Mouse (Mus musculus): ENCODE data around the gene Ruvbl2.
"Not testable (repeated sequence)": the region's sequence is repeated elsewhere in the genome, so short reads cannot be mapped to it uniquely, and the experiment has no call there.

Gene Ruvbl2

GRCm38 (mm10) chr7:45437521-45438276 is at the start of gene Ruvbl2:
Gene Ruvbl2, minus strand, starts transcription at chr7:45438096.
- DNase-seq (ENCODE audit: extremely low read depth, insufficient read length, low spot score): no peak

- no peak for DNase-seq (ENCODE audit: extremely low read depth, insufficient read length, low spot score)
Observed at GRCm38 (mm10) chr7:45486761-45487415, 49.0 kb upstream of the Ruvbl2 start, which contains the start of gene Gm45808. Gene Gm45808, minus strand, starts transcription at chr7:45486811.

DNA sequence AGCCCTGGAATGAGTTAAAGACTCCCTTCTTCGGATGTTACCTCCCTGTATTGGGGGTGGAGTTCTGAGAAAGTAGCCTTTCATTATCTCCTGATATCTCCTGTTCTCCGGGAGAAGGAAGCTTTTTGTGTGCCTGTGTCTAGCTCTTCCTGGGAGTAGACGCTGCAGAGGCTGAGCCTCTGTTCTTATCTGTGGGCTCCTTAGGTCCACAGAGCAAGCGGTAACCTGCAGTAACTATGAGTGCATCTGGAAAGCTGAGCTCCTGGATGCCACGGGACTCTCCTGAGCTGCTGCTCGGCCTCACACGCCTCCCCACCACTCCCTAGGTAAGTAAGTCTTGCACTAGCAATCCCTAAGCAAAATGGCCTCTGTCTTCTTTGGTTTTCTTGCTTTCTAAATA is 48.3 kb upstream of the Ruvbl2 start:
- DNase-seq (ENCODE audit: extremely low read depth, insufficient read length, low spot score): no peak

DNA sequence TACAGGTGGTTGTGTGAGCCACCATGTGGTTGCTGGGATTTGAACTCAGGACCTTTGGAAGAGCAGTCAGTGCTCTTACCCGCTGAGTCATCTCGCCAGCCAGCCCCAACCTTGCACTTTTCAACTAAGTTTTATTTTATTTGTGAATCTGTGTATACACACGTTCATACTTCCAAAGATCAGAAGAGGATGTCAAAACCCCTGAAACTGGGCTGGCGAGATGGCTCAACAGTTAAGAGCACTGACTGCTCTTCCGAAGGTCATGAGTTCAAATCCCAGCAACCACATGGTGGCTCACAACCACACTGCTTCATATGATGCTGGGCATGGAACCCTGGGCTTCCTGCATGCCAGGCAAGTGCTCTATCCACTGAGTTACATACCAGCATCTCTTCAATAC is 47.1 kb upstream of the Ruvbl2 start:
- not testable (repeated sequence) for DNase-seq (ENCODE audit: extremely low read depth, insufficient read length, low spot score)

DNA sequence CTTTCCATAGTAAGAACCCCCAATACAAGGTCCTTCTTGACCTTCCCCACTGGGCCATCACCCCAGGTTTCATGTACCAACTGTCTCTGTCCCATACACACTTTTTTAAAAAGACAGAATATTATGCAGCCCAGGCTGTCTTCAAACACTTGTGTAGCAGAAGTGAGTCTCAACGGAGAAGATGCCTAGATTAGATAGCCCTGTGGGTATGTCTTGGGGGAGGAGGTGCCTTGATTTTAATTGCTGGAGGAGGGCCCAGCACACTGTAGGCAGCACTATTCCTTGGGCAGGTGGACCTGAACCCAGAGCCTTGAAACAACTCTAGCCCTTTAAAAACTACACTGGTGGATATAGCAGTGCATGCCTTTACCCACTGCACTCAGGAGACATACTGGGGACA is 44.3 kb upstream of the Ruvbl2 start:
- DNase-seq (ENCODE audit: extremely low read depth, insufficient read length, low spot score): no peak

DNA sequence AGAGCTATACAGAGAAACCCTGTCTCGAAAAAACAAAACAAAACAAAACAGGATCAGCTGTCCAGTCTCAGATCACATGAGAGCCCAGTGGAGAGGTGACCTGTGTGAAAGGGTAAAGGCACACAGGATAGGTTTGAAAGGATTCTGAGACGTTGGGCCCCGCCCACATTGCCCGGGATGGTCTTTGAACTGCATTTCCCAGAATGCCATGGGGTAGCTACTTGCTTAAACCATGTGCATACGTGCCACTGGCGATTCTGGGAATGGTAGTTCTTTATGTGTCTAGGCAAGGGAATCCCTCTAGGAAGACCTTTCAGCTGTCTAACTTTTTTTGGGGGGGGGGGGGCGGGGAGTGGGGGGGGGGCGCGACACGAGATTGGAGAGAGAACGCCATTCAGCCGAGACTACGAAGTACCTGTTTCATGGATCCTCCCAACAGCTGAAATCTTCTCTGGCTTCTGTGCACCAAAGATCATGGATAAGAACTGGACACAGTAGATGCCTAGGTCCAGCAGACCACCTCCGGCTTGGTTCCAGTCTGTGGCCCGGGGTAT is 43.6 kb upstream of the Ruvbl2 start, which contains the start of gene Tulp2:
Gene Tulp2 (plus strand): TSS at position 504 of the 554 bp plus-strand sequence.
- no peak for DNase-seq (ENCODE audit: extremely low read depth, insufficient read length, low spot score)

- DNase-seq (ENCODE audit: extremely low read depth, insufficient read length, low spot score): not testable (repeated sequence)
Observed at GRCm38 (mm10) chr7:45480310-45480709, 42.4 kb upstream of the Ruvbl2 start.

- DNase-seq (ENCODE audit: extremely low read depth, insufficient read length, low spot score): no peak
Observed at GRCm38 (mm10) chr7:45478774-45479173, 40.9 kb upstream of the Ruvbl2 start.

GRCm38 (mm10) chr7:45477003-45477402 is 39.1 kb upstream of the Ruvbl2 start:
- no peak for DNase-seq (ENCODE audit: extremely low read depth, insufficient read length, low spot score)

GRCm38 (mm10) chr7:45476453-45476852 is 38.6 kb upstream of the Ruvbl2 start:
- DNase-seq (ENCODE audit: extremely low read depth, insufficient read length, low spot score): no peak

GRCm38 (mm10) chr7:45475291-45475969 is 37.5 kb upstream of the Ruvbl2 start:
- DNase-seq (ENCODE audit: extremely low read depth, insufficient read length, low spot score): peak; percentile 51

DNA sequence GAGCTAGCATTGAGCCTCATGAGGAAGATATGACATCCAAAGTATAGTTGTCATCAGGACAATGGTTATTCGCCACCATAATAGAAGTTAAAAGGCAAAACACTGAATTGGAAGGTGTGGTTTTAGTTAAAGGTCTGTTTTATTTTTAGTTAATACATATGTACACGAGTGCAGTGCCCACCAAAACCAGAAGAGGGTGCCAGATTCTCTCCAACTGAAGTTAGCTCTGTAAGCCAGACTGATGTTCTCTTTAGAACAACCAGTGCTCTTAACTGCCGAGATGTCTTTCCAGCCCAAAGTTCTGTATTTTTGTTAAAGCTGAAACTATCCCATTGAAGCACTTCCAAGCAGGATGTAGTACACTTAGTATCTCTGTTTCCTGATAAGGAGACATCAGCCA is 33.0 kb upstream of the Ruvbl2 start:
- DNase-seq (ENCODE audit: extremely low read depth, insufficient read length, low spot score): no peak

- no peak for DNase-seq (ENCODE audit: extremely low read depth, insufficient read length, low spot score)
Observed at GRCm38 (mm10) chr7:45467090-45467670, 29.3 kb upstream of the Ruvbl2 start.

GRCm38 (mm10) chr7:45466283-45467089 is 28.6 kb upstream of the Ruvbl2 start, which contains the start of gene Bax:
Gene Bax, minus strand, starts transcription at chr7:45466898.
- DNase-seq (ENCODE audit: extremely low read depth, insufficient read length, low spot score): peak; percentile 91

DNA sequence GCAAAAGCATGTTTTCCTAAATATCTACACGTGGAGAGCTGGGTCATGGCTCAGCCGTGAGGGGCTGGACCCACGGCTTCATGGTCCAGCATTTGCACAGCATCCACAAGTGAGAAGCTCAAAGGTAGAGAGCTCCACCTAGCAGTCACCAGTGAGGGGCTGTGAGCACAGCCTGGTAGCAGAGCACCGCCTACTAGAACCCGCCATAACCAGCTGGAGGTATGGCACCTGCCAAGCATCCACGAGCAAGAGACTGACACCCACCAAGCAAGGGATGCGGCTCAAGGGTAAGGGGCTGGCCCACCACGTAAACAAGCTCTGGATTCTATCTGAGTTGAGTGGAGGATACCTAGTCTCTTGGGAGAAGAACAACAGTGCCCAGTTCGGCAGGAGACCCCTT is 27.7 kb upstream of the Ruvbl2 start:
- DNase-seq (ENCODE audit: extremely low read depth, insufficient read length, low spot score): no peak

GRCm38 (mm10) chr7:45465112-45465511 is 27.2 kb upstream of the Ruvbl2 start:
- no peak for DNase-seq (ENCODE audit: extremely low read depth, insufficient read length, low spot score)

- DNase-seq (ENCODE audit: extremely low read depth, insufficient read length, low spot score): no peak
Observed at GRCm38 (mm10) chr7:45463987-45464778, 26.3 kb upstream of the Ruvbl2 start.

DNA sequence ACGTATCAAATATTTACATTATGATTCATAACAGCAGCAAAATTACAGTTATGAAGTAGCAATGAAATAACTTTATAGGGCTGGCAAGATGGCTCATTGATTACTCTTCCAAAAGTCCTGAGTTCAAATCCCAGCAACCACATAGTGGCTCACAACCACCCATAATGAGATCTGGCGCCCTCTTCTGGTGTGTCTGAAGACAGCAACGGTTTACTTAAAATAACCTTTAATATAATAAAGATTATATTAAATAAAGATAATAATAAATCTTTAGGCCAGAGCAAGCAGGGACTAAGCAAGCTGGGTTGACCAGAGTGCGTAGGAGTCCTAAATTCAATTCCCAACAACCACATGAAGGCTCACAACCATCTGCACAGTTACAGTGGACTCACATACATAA is 25.0 kb upstream of the Ruvbl2 start:
- not testable (repeated sequence) for DNase-seq (ENCODE audit: extremely low read depth, insufficient read length, low spot score)

- DNase-seq (ENCODE audit: extremely low read depth, insufficient read length, low spot score): no peak
Observed at GRCm38 (mm10) chr7:45462325-45462724, 24.4 kb upstream of the Ruvbl2 start.
